Mouse (Mus musculus) E14TG2a.4 (cell line): ENCODE data around the gene Sema3c.
"Not testable (repeated sequence)": the region's sequence is repeated elsewhere in the genome, so short reads cannot be mapped to it uniquely, and the experiment has no call there.

Source experiments
- CTCF ChIP-seq: conservative IDR thresholded peaks from 2 replicates; pipeline ENCODE4 v1.5.1; 2014; ENCODE audit warnings: low read length
- POU5F1 ChIP-seq: IDR thresholded peaks from 2 replicates; pipeline ENCODE4 v1.6.1; 2014; ENCODE audit warnings: low read length, borderline replicate concordance

DNA sequence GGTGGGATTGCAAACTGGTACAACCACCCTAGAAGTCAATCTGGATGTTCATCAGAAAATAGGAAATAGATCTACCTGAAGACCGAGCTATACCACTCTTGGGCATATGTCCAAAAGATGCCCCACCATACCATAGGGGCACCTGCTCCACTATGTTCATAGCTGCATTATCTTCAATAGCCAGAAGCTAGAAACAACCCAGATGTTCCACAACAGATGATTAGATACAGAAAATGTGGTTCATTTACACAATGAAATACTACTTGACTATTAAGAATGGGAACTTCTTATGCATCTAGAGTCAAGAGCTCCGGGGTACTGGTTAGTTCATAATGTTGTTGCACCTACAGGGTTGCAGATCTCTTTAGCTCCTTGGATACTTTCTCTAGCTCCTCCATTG is 42.9 kb upstream of the Sema3c start:
- TF ChIP-seq CTCF, POU5F1: not testable (repeated sequence)
